Mouse (Mus musculus) thymus, adult 18-20 months (tissue): ENCODE measurements around the gene Mrpl16.

Experiments used
- DNase-seq, 2 experiments: peaks; one replicate each; pipeline ENCODE4 v3.0.0; 2022; ENCODE audit warnings: mixed read lengths in 2 of 2

The Mrpl16 gene

DNA sequence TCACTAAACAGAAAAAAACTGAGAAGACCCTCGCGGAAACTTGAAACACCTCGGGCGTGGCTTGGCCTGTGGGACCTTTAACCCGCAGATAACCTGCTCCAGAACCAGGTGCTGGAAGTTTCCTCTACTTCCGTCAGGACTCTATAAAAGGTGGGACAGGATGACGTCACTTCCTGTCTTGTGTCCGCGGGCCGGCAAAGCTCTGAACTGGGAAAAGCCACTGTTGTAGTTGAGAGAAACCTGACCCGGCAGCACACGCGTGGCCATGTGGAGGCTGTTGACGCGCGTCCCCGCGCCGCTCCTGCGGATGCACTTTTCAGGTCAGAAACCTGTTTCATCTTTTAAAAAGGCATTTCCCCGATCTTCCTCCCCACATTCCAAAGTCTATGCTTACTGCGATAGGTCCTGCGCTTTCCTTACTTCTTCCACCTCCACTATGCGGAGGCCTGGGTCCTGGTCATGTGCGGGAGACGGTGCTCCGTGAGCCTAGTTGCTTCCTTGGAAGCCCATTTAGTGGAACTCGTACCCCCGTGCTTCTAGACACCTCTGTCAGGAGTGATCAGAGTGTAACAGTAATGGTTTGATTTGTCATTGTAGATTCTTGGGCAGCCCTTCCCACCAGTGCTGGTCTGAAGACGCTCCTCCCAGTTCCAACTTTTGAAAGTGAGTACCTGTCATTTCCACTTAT lies at the start of gene Mrpl16:
Gene Mrpl16, plus strand, starts transcription at position 187 of the 688 bp plus-strand sequence.
- DNase-seq: peak; percentile 64 to 79

DNA sequence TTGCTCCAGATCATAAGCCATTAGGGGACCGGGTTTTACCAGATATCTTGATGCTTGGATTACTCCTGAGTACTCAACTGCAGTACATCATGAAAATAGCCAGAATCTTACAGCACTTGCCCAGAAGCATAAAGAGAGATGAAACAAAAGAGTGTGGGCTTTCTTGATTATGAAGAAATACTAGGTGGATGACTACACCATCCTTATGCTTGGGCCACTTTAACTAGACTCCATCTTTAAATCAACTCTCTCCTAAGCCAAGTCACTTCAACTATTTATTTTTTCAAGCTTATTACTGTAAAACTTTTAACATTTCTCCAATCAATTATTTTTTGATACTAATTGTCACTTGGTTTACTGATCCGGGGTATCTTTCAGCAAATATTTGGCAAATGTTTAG lies 46.3 kb upstream of the Mrpl16 start:
- no peak for DNase-seq

DNA sequence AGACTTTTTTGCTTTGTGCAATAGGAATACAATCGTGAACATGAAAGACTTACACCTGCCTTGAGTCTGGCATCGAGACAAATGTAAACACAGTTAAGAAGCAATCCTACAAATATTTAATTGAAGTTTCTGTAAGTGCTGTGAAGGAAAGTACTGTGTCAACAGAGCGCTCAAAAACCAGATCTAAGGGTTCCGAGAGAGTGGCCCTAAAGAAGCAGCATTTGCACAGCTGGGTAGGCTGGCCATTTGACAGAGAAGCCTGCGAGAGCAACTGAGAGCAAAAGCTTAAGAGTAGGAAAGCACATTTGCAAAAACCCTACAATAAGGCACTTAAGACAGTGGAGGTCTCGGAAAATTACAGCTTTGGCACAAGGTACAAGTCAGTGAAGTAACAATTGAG lies 45.9 kb upstream of the Mrpl16 start:
- DNase-seq: no peak

DNA sequence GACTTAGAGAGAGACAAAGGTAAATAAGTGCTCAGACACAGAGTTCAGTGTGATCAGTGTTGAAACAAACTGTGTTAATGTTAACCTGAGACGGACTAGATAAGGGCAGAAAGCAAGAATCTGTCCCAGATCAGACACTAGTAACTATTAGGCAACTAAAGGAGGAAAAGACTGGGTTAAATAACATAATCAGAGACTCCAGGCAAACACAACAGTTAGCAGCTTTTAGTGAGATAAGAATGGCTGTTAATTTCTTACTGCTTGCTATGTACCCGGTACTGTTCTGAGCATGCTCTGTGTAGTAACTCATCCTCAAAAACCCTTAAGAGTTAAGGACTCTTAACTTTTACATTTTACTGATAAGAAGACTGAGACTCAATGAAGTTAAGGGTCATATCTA lies 44.3 kb upstream of the Mrpl16 start:
- no peak for DNase-seq

DNA sequence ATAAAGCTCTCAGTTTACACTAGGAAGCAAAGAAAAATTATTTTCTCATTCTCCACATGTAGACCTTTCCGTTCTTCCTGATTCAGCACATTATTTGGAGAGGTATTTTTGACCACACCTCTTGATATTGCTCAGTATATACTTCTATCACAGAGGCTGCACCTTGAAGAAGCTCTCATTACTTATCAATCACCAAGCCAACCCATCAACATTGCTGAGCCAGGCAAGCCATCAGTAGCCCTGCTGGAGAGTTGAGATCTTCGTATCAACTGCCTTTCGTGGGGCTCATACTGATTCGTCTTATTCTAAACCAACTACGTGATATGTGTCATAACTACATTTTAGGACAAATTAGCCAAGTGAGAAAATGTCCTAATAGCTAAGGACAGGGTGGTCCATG lies 42.9 kb upstream of the Mrpl16 start:
- no peak for DNase-seq

DNA sequence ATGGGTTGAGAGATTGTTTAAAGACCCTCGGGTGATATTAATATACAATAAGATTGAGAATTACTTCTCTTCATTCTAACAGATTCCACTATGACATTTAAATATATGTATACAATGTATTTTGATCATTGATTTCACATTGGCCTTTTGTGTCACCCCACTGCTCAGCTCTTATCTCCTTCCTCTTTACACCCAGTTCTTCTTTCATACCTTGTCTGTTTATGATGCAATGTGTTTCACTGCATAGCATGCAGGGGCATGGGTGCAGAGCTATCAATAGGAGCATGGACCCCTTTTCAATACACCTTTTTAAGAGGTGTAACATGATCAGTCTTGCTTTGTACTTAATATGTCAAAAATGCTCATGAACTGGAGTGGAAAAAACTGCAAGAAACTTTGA lies 39.9 kb upstream of the Mrpl16 start:
- no peak for DNase-seq

DNA sequence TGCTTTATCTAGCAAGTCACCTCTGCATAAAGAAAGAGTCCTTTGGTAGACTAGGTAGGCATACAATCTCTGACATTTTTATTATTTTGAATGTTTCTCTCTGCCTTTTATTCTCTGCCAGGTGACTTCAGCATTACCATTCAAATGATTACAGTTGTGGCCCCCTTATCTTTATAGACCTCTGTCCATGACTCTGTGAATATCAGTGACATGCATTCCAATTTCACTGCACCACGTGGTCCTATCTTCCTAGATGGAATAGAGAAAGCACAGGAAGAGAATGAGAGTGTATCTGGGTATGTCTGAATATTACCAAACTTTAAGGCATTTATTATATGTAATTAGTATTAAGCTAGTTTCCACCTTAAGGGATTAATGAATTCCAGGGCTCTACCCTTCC lies 33.7 kb upstream of the Mrpl16 start:
- DNase-seq: no peak

DNA sequence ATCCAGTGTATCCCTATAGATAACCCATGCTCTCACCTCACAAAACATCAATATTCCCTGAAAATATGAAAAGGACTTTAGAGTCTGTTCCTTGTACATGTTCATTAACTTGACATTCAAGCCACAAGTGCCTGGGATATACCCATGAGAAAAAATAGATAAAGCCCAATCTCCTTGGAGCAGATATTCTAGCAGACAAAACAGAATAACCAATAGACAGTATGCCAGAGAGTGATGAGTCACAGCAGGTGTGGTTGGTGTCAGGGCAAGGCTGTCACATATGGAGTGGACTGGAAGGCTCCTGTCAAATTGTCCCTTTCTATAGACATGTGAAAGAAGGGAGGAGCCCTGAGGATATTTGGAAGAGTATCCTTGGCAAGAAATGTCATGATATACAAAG lies 24.5 kb upstream of the Mrpl16 start:
- no peak for DNase-seq

DNA sequence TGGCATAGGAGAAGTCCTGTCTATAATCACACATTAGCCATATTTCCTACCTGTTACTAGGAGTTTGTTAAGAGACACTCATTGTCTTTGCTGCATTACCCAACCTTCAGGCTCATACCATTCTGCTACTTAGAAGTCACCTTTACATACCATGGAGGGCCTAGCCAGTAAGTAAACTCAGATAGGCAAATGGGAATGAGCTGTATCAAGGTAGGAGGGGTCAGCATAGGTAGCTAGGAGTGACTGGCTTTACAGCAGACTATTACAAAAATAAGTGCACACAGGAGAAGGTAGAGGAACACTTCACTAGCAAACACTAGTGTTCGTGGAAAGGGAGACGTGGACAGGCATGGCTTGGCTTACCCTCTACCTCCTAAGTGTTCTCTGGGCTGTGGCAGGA lies 22.9 kb upstream of the Mrpl16 start, which contains the start of gene Gif:
Gene Gif, plus strand, starts transcription at position 257 of the 400 bp plus-strand sequence.
- no peak for DNase-seq

DNA sequence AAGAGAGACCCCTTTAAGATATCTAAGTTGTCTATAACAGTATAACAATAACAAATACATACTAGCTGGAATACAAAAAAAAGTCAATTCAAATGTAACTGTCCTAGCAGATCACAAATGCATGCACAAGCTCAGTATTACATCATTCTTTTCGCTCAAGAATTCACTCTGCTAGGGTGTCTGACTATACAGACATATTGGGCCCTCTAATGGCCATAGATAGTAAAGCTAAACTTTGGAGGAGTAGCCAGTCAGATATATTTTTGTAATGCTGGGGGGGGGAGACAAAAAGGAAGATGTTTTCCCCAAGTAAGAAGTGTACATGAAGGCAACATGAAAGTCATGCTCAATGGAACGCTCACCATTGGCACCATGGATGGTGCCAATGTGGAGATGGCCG lies 5.1 kb upstream of the Mrpl16 start:
- DNase-seq: no peak

DNA sequence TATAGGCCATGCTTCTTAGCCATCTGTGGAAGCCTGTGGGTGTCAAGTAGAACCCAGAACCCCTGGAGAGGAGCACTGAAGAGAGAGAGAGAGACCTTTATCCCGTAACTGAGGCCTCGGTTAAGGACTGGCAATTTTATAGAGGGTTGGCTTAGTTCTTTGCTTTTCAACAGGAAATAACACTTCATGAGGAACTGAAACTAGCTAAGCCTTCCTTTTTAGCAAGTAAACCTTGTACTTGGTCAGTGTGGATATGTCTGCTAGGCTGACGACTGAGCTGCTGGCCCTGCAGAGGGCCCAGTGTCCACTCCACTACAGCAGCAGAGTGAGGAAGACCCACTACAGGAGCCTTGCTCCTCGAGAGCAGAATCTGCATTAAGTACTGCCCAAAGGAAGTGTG lies 3.8 kb upstream of the Mrpl16 start:
- DNase-seq: no peak

DNA sequence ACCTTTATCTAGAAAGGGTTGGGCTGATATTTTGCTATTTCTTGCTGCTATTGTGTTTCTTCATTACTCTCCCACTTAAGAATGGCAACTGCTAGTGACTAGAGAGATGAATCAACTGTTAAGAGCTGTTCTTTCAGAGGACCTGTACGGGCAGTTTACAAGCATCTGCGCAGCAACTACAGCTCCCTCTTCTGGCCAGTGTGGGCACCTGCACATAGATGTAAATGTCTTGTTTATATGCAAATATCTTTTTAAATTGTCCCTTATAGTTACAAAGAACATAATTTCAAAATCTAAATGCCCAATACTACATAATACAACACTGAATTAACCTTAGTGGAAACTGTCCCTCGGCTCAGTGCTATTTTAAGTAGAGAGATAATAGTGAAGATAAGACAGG lies 2.0 kb upstream of the Mrpl16 start:
- DNase-seq: no peak

DNA sequence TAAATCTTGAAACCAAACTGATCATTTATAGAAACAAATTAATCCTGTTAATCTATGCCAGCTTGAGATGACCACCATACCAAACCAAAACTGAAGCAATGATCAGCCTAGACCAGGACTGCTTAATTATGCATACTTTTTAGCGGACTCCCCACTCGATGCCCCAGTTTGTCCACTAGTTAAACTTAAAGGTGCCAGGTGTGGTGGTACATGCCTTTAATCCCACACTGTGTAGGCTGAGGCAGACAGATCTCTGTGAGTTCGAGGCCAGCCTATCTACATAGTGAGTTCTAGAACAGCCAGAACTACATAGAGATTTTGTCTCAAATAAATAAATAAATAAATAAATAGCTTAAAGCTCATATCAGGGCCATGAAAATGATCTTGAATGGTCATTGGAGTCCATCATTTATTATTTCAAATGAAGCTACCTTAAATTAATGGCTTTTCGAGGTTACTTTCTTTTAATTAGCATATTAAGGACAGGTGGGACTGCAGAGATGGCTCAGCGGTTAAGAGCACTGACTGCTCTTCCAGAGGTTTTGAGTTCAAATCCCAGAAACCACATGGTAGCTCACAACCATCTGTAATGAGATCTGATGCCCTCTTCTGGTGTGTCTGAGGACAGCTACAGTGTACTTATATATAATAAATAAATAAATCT lies 802 bp upstream of the Mrpl16 start:
- no peak for DNase-seq

DNA sequence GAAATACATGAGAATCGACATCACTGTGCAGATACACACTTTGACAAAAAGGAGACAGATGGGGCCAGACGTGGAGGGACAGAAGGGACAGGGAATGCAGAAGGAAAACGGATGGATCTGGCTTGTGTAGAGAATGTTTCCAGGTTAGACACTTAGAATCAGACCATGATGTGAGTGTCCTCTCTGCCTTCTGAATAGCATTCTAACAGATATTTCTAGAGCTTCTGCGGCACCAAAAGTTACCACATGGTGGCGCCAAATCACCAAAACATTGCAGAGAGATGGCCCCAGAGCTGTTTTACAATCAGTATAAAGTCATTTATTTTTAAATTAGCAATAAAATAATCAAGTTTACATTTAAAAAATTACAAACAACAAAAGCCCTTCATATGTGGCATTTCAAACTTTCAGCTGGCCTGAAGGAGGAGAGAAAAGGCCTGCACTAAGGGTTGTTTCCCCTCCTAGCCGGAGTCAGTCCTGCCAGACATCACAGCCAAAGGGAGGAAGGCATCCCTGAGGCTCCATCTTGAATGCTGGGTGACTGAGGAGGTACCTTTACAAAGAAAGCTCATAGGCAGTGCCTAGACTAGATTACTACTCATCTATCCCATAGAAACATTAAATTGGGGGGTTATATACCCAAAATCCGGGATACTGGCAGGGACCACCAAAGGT lies 7.1 kb downstream of the Mrpl16 start:
- DNase-seq: no peak

DNA sequence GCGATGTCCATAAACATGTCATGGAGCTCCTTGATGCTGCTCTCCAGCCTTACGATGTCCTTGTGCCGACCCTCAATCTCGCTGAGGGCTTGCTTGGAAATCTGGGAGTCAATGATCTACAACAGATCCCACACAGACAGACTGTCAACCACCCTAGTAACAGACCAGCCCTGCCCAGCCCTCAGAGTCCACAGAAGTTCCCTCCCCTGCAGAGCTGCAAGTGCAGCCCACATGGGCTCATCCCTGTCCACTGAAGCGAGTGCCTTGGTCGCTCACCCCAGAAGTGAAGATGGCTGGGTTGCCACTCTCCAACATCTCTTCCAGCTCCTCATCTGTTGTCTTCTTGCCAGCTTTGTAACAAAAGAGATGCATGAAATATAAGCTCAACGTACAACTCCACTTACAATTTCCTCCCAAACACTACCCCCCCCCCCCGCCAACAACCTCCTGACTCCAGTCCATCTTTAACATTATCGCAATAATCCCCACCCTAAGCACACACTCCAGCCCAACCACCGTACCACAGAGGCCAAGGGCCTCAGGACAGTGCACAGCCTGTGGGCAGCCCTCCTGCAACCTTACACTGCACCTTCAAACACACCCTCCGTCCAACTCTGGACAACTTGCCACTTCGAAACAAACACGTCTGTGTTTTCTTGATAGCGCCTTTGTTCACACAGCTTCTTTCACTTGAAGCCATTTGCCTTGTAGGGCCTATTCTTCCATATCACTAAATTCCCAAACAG lies 15.4 kb downstream of the Mrpl16 start:
- DNase-seq: no peak

DNA sequence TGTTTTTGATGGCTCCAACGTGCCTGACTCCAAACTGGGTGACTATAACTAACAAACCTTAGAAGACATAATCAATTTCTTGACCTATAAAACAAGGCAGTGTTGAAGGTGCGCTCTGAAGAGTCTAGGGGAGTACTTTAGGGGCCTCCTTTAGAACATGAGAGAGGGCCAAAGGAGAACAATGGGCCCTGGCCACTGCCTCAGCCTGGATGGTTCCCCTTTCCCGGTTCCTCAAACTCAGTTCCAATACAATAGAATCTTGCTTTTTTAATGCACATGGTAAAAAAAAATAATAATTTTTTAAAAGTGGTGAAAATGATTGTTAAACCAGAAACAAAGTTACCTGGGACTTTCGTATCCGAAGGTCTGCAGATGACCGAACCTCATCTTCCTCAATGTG lies 17.6 kb downstream of the Mrpl16 start:
- no peak for DNase-seq

DNA sequence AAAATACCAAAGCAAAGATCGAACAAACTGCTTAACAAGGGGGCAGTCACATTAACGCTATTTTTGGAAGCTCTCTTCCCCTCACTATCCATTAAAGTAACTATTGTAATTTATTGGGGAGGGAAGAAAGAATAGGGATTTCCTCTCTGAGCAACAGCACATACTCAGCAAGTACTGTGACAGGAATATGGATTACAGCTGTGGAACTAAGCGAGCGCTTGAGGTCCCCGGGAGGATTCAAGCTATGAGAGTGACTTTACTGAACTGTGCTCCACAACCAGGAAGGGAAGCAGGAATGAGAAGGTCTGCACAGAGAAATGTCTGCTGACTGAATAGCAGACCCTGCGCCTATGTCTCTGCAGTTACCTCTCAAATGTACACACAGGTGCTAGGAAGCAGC lies 18.7 kb downstream of the Mrpl16 start:
- DNase-seq: no peak

DNA sequence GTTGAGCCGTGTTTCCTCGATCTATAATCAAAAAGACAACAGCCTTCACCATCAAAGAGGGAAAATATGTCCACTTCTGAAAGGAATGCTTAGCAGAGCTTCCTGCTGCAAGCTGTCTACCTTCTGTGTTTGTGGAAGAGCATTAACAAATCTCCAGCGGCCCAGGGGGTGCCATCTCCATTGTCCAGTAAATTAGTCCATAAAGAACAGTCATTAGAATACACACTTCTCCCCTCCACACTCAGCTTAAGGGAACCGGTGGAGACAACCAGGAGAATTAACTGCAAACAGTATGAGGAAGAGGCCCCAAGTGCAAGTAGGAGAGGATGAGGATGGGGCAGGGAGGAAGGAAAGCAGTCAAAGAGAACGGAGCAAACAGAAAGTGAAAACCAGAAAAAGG lies 21.6 kb downstream of the Mrpl16 start:
- no peak for DNase-seq

DNA sequence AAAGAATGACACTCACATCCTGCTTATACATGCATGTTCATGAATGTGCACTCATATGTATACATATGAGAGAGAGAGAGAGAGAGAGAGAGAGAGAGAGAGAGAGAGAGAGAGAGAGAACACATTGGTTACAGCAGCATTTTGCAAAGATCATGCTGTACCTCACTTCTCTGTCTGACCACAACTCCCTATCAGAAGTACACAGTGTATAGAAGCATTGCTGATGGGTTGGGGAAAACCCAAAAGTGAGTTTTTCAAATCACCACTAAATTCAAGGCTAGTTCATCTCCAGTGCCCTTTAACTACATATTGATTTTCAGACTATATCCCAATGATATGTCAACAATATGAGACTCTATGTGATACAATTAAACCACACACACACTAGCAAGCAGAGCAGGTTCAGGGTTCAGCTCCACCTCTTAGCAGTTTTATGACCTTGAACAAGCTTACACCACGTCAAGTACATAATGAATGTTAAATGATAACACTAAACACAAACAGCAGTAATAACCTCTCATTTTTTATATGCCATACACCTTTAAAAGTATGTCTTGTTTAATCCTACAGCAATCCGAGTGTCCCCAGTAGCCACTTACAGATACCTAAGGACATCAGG lies 23.7 kb downstream of the Mrpl16 start:
- DNase-seq: no peak

DNA sequence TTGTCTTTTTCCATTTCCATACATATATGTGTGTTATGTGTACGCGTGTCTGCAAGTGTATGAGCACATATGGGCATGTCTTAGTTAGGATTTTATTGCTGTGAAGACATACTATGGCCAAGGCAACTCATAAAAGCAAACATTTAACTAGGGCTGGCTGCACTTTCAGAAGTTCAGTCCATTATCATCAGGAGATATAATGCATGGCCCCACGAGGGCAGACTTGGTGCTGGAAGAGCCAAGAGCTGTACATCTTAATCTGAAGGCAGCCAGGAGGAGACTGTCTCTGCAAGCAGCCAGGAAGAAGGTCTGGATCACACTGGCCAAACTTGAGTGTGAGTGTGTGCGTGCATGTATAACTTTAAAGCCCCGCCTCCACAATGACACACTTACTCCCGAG lies 24.3 kb downstream of the Mrpl16 start:
- DNase-seq: no peak

DNA sequence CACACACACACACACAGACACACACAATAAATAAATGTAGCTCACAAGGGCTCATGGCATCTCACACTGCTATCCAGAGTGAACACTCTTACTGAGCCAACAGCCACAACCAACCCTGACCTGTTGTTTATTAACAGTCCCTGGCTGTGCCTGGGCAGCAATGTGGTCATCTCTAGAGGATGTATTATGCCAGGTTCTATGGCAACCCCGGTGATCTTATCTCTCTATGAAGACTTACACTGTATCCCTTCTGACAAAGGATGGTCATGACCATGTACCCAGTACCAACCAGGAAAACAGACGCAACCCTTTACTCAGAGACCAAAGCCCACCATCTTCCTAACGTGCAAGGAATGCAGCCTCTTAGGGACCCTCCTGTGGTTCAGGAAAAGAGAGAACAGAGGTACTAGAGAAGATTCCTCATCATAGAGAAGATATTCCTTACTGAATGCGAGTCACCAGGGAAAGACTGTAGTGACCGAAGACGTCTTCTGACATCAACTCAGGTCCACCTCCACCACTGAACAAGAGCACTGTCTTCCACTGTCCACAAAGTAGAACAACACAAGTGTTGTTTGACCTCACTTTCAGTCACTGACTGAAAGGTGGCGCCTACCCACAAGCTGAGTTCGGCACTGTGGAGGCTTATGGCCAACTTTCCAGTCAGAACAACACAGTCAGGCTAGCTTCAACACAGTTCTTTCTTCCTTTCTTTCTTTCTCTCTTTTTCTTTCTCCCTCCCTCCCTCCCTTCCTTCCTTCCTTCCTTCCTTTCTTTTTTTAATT lies 30.5 kb downstream of the Mrpl16 start:
- DNase-seq: no peak

DNA sequence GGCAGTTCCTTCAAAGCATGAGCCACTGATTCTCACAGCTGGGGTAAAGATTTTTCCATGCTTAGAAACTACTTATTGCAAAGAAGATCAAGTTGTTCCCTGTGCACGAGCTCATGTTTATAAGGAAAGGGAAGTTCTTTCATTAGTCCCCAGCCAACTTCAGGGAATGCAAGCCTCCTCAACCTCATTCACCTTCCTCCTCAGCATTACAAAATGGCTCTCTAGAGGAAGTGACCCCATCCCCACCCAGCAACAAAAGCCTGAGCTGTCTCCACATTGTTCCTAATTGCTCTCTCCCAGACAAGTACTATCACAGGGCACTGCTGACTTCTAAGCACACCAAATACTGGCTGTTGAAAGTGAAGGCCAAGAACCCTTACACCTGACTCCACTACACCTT lies 34.2 kb downstream of the Mrpl16 start:
- DNase-seq: no peak
